Mouse (Mus musculus): Measurements from ENCODE around the gene Irf2bp2.

Gene Irf2bp2

GRCm38 (mm10) chr8:126593889-126594480, at the start of gene Irf2bp2:
Gene Irf2bp2 (minus strand): TSS chr8:126593986.
- DNase-seq (ENCODE audit: low read depth) = peak; percentile 95

- DNase-seq (ENCODE audit: low read depth) = peak; percentile 24
Observed at GRCm38 (mm10) chr8:126642665-126643064, 48.9 kb upstream of the Irf2bp2 start.

DNA sequence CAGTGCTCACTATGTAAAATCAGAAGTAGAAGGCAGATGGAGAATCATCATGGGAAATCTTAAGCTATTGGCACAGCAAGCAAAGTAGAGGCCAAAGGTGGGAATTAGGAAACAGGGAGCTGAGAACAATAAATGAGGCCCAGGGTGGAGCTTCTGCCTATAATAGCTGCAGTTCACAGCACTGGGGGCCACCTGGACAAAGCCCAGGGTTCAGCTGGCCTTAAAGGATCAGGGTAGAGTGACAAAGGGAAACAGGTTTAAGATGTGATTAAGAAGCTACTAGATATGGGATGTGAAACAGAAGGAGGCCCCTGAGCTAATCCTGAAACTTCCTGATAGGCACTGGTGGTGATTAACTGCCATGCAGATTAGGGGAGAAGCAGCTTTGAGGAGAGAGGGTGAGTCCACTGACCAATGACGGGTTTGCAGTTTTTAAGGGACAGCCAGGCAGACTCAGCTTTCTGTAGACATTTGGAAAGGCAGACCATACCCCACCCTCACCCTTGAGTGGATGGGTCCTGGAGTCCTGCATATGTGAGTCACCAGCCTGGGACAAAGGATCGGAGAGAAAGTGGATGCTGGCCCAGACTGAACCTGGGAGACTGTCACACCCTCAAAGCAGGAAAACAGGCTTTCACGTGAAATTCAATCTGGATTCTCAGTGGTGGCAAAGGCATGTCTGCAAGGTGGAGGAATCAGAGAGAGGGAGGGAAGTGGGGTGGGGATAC, 47.9 kb upstream of the Irf2bp2 start:
- no peak for DNase-seq (ENCODE audit: low read depth)

DNA sequence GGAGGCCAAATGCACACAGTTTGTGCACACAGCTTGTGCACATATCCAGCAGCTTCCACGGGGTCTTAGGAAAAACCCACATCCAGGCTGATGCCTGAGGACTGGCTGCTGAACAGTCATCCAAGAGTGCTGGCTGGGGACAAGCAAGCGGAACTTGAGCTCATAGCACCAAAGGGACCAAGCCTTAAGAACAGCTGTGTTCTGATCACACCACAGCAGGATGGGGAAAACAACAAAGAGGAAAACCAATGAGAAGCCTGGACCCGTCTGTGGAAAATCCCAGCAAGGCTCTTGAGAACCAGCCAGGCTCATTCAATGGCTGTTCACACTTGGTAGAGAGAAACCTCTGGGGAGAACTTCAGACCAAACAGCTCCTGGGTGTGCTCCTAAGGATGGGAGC, 45.4 kb upstream of the Irf2bp2 start:
- DNase-seq (ENCODE audit: low read depth) = no peak

- no peak for DNase-seq (ENCODE audit: low read depth)
Observed at GRCm38 (mm10) chr8:126638027-126638426, 44.2 kb upstream of the Irf2bp2 start.

DNA sequence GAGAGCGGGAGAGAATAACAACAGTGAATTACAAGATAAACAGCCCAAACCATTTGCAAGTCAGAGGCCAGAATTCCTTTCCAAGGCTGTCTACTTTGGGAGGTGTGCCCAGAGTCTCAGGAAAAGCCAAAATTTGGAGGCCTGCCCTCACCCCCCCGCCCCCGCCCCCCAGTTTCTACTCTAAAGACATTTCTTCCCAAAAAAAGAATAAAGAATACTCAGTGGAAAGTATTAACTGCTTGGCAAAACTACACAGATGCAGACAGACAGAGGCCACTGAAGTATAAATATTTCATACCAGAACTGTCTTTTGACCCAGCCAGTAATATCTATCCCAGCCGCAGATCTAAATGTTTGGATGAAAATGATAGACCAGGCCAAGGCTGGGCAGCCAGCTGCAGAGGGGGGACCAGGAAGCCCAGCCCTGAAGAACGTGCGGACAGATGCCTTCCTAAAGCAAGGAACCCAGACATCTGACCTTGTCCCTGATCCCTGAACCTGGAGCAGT, 40.8 kb upstream of the Irf2bp2 start:
- no peak for DNase-seq (ENCODE audit: low read depth)

- DNase-seq (ENCODE audit: low read depth) = peak; percentile 88
Observed at GRCm38 (mm10) chr8:126628616-126629015, 34.8 kb upstream of the Irf2bp2 start.

DNA sequence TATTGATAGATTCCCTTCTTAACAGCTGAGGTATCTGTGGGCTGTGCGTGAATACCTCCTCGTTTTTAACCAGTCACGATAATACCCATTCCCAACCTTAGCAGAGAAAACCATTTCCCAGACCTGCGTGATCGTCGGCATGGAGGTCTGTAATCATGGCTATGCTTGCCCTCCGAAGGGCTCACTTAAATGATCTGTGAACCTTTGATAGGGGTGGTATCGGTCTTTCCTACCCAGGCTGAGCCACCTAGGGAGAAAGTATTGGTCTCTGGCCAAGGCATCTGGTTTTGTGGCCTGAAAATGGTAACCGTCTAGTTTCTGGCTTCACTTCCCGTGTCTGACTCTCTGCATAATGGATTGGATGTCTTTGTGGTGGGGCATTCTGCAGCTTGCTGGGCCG, 32.6 kb upstream of the Irf2bp2 start:
- DNase-seq (ENCODE audit: low read depth) = no peak

DNA sequence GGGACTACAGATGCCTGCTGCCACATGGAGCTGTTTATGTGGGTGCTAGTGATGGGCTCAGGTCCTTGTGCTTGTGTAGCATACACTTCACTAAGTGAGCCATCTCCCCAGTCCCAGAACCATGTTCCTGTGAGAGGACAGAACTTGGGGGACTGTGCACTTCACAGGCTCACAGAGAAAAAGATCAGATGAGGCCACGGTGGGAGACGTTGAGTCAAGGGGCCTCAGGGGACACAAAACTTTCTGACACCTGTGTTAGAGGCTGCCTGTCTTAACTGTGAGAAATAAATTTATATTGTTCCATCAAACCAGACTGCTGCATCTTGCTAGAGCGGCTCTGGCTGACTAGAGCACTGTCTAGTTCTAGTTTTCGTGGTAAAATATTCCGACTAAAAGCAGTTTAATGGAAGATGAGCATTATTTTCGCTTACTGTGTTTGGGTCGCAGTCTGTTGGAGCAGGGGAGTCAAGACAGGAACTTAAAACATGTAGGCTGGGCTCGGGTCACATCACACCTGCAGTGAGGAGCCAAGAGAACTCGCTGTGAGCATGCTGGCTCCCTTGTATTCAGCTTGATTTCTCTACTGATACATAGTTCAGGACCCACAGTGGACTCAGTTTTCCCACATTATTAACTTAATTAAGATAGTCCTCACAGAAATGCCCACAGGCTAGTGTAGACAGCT, 28.5 kb upstream of the Irf2bp2 start:
- DNase-seq (ENCODE audit: low read depth) = no peak

DNA sequence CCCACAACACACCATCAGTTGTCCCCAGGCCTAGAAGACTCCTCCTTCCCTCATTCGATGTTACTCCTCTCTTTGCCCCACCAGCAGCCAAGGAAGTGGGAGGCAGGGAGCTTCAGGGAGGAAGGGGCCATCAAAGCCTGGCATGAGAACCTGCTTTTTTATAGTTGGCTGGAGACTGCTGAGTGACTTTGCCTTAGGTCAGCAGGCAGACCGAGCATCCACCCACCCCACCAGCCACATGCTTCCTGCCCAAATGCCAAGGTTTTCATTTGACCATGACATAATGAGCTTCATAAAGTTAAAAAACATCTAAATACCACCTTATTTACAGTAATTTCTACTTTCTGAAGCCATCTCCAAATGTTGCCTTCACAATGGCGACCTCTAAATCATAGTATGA, 26.9 kb upstream of the Irf2bp2 start:
- no peak for DNase-seq (ENCODE audit: low read depth)

- DNase-seq (ENCODE audit: low read depth) = peak; percentile 34
Observed at GRCm38 (mm10) chr8:126619487-126619886, 25.7 kb upstream of the Irf2bp2 start.

GRCm38 (mm10) chr8:126617665-126618064, 23.9 kb upstream of the Irf2bp2 start:
- no peak for DNase-seq (ENCODE audit: low read depth)

DNA sequence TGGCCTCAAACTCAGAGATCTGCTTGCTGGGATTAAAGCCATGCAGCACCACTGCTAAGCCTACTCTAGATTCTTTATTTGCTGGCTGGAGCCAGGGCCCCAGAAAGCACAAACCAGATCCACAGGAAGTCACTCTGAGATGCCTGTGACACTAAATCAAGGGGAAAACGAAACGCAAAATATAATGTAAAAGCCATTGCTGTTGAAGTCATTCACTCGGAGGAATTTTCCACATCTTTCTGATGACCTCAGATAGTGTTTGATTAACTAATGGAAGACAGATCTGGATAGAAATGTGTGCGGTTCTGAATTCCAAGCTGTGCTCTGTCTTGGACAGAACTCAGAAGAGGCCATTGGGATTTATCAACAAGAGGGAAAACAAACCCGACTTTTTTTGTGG, 22.9 kb upstream of the Irf2bp2 start:
- DNase-seq (ENCODE audit: low read depth) = no peak

DNA sequence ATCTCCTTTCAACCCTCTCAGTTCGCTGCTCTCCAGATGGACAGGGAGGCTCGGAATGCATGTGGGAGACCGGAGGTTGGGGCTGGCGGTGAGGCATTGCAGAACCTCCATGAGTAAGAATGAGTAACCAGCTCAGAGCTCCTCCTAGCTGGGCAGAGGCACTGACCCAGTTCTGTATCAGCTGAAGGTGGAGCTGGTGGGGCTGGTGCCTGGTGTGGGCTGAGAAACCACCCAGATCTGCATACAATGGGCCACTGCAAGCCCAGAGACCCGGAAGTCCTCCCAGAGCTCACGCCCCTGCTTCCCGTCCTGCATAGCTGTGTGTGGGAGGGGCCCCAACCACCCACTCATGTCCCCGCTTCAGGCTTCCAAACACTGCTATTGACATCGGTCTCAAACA, 22.0 kb upstream of the Irf2bp2 start:
- peak; percentile 83 for DNase-seq (ENCODE audit: low read depth)

- peak; percentile 21 for DNase-seq (ENCODE audit: low read depth)
Observed at GRCm38 (mm10) chr8:126614740-126615132, 20.9 kb upstream of the Irf2bp2 start.

GRCm38 (mm10) chr8:126614062-126614739, 20.4 kb upstream of the Irf2bp2 start:
- peak; percentile 93 for DNase-seq (ENCODE audit: low read depth)

- no peak for DNase-seq (ENCODE audit: low read depth)
Observed at GRCm38 (mm10) chr8:126613143-126613542, 19.4 kb upstream of the Irf2bp2 start.

GRCm38 (mm10) chr8:126612739-126613138, 19.0 kb upstream of the Irf2bp2 start:
- no peak for DNase-seq (ENCODE audit: low read depth)

DNA sequence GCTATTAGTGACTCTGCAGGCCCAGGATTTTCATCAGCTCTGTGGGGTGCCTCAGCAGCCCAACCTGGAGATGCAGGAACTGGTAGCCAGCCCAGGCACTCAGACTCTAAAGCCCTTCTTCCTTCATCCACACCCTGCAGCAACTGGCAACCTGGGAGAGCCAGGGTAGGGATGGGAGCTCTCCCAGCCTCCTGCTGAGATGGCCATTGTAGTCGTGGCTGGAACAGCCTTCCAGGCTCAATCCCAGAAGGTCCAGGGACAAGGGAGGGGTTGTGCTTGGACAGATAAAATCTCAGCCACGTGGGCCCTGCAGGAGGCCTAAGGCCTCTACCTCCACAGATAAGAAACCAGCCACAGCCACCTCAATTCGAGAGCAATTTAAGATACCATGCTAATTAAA, 16.9 kb upstream of the Irf2bp2 start:
- DNase-seq (ENCODE audit: low read depth) = no peak

GRCm38 (mm10) chr8:126609556-126610263, 15.9 kb upstream of the Irf2bp2 start:
- peak; percentile 40 for DNase-seq (ENCODE audit: low read depth)

GRCm38 (mm10) chr8:126603241-126603947, 9.6 kb upstream of the Irf2bp2 start:
- DNase-seq (ENCODE audit: low read depth) = no peak
